Mouse (Mus musculus): ENCODE measurements around the gene Rsl24d1. TPM values are rescaled to one million over a fixed set of nuclear protein-coding genes. Genes with fewer than 3 reads are reported as not detected.
"Not testable (repeated sequence)": the region's sequence is repeated elsewhere in the genome, so short reads cannot be mapped to it uniquely, and the experiment has no call there.

The Rsl24d1 gene
- polyA plus RNA-seq (2016; fragmentation: Nextera tagmentation; extraction: Ambion mirVana): 151 and 184 TPM in 2 replicates

- peaks cover 4% of the 10 kb centered on the region; the same call in 1 of the 2 replicates for H3K4me1 ChIP-seq
- peak within 1 kb of the TSS; percentile 95 for H3K4me3 ChIP-seq
- H3K27me3 ChIP-seq (ENCODE audit: low read depth, poor library complexity, severe bottlenecking): no peaks in the 10 kb centered on the region
- under 1% methylated on average over 64 of the region's 64 CpGs for WGBS
- DNase-seq (ENCODE audit: low spot score): peak; percentile 89
- H3K36me3 ChIP-seq: peaks cover 30% of the 10 kb centered on the region
- H3K9me3 ChIP-seq (replicated peaks): no peaks in the 10 kb centered on the region
- peak within 1 kb of the TSS; percentile 84 for H3K27ac ChIP-seq
These were observed at the start of gene Rsl24d1 for GRCm38 (mm10) chr9:73112919-73113906. Gene Rsl24d1 (plus strand): TSS chr9:73113426.

- WGBS: 9% methylated on average over 15 of the region's 15 CpGs
- peak overlapping the region; percentile 47 for H3K4me3 ChIP-seq
- peak overlapping the region; percentile 82 for H3K27ac ChIP-seq
- no peaks in the 10 kb centered on the region for H3K27me3 ChIP-seq (ENCODE audit: low read depth, poor library complexity, severe bottlenecking)
- H3K9me3 ChIP-seq (replicated peaks): no peaks in the 10 kb centered on the region
- no peaks in the 10 kb centered on the region for H3K36me3 ChIP-seq
- peaks cover 41% of the 10 kb centered on the region for H3K4me1 ChIP-seq
- peak; percentile 68 for DNase-seq (ENCODE audit: low spot score)
These were observed 49.5 kb upstream of the Rsl24d1 start for GRCm38 (mm10) chr9:73063621-73064290.

GRCm38 (mm10) chr9:73067086-73067485 is 46.1 kb upstream of the Rsl24d1 start:
- Histone ChIP-seq H3K27ac (peak overlapping the region; percentile 36; the same call in 1 of the 2 replicates), H3K27me3 (ENCODE audit: low read depth, poor library complexity, severe bottlenecking) (no peaks in the 10 kb centered on the region), H3K4me1 (peaks cover 41% of the 10 kb centered on the region), H3K9me3 (replicated peaks) (no peaks in the 10 kb centered on the region), H3K4me3 (peak overlapping the region; percentile 35), H3K36me3 (no peaks in the 10 kb centered on the region)
- peak; percentile 54 for DNase-seq (ENCODE audit: low spot score)
- 30% methylated on average over 10 of the region's 10 CpGs for WGBS

- H3K4me1 ChIP-seq: peaks cover 39% of the 10 kb centered on the region
- no peak overlapping the region for H3K4me3 ChIP-seq
- no peaks in the 10 kb centered on the region for H3K9me3 ChIP-seq (replicated peaks)
- no peaks in the 10 kb centered on the region for H3K27me3 ChIP-seq (ENCODE audit: low read depth, poor library complexity, severe bottlenecking)
- 39% methylated on average over 6 of the region's 6 CpGs for WGBS
- H3K27ac ChIP-seq: peak overlapping the region; percentile 50
- no peak for DNase-seq (ENCODE audit: low spot score)
- no peaks in the 10 kb centered on the region for H3K36me3 ChIP-seq
These were observed 45.0 kb upstream of the Rsl24d1 start for GRCm38 (mm10) chr9:73068230-73068679.

- Histone ChIP-seq H3K9me3 (replicated peaks) (no peaks in the 10 kb centered on the region), H3K4me1 (peaks cover 35% of the 10 kb centered on the region), H3K36me3 (no peaks in the 10 kb centered on the region), H3K27me3 (ENCODE audit: low read depth, poor library complexity, severe bottlenecking) (no peaks in the 10 kb centered on the region), H3K4me3 (no peak overlapping the region), H3K27ac (no peak overlapping the region)
- 84% methylated on average over 6 of the region's 6 CpGs for WGBS
- no peak for DNase-seq (ENCODE audit: low spot score)
These were observed 44.5 kb upstream of the Rsl24d1 start for GRCm38 (mm10) chr9:73068688-73069087.

DNA sequence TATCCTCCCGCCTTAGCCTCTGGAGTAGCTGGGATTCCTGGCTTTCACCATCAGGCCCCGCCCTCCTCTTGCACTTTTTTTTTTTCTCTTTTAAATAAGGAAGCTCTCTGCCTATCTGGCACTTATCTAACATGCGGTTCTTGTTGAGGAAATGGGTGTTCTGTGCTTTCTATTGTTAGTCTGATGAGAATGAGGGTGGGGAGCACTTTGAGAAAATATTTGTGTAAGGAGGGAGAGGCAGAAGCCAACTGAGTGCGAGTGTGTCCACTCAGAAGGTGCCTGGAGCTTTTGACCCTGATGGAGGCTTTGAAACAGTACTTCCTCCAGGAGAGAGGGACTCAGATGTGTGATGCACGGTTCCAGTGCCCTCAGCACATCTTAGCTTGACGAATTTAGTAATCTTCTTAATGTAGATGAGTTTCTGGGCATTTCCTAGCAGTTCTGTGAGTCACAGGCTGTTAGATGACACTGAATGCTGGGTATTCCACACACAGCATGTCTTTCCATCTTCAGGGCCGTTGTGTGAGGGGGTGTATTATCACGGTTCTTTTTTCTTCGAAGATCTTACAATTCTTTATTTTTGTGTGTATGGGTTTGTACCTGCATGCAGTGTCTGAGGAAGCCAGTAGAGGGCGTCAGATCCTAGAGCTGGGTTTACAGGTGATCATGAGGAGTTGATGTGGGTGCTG is 42.1 kb upstream of the Rsl24d1 start:
- Histone ChIP-seq H3K9me3 (replicated peaks) (no peaks in the 10 kb centered on the region), H3K27ac (no peak overlapping the region), H3K4me1 (peaks cover 23% of the 10 kb centered on the region), H3K36me3 (no peaks in the 10 kb centered on the region), H3K27me3 (ENCODE audit: low read depth, poor library complexity, severe bottlenecking) (no peaks in the 10 kb centered on the region), H3K4me3 (no peak overlapping the region)
- no peak for DNase-seq (ENCODE audit: low spot score)
- 83% methylated on average over 10 of the region's 10 CpGs for WGBS

DNA sequence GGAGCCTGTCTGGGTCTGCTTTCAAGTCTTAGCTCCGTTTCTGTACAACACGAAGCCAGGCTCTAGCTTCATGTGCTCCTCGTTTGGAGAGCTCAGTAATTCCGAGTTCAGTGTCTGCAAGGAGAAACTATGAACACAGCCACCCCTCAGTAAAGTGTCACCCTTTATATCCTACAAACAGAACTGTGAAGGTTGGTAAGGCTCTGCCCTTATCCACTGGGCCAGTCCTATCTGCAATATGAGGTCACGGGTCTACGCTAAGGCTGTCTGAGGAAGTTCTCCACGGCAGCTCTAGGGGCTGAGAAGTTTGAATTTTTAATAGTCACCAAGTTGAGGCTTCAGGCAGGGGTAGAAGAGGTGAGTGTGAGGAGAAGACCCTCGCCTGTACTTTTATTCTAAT is 40.8 kb upstream of the Rsl24d1 start:
- no peaks in the 10 kb centered on the region for H3K9me3 ChIP-seq (replicated peaks)
- no peak overlapping the region for H3K27ac ChIP-seq
- no peaks in the 10 kb centered on the region for H3K27me3 ChIP-seq (ENCODE audit: low read depth, poor library complexity, severe bottlenecking)
- peaks cover 13% of the 10 kb centered on the region for H3K4me1 ChIP-seq
- no peak overlapping the region for H3K4me3 ChIP-seq
- DNase-seq (ENCODE audit: low spot score): no peak
- no peaks in the 10 kb centered on the region for H3K36me3 ChIP-seq
- WGBS: 82% methylated on average over 8 of the region's 8 CpGs

- WGBS: 94% methylated on average over 5 of the region's 5 CpGs
- Histone ChIP-seq H3K4me3 (no peak overlapping the region), H3K27ac (no peak overlapping the region), H3K4me1 (peaks cover 6% of the 10 kb centered on the region), H3K36me3 (no peaks in the 10 kb centered on the region), H3K27me3 (ENCODE audit: low read depth, poor library complexity, severe bottlenecking) (no peaks in the 10 kb centered on the region), H3K9me3 (replicated peaks) (no peaks in the 10 kb centered on the region)
- no peak for DNase-seq (ENCODE audit: low spot score)
These were observed 40.1 kb upstream of the Rsl24d1 start for GRCm38 (mm10) chr9:73073169-73073568.

GRCm38 (mm10) chr9:73079349-73079748 is 33.9 kb upstream of the Rsl24d1 start:
- not testable (repeated sequence) for H3K4me3 ChIP-seq; DNase-seq (ENCODE audit: low spot score); H3K27me3 ChIP-seq (ENCODE audit: low read depth, poor library complexity, severe bottlenecking); H3K9me3 ChIP-seq (replicated peaks); H3K27ac ChIP-seq; H3K4me1 ChIP-seq; H3K36me3 ChIP-seq
- 90% methylated on average over 11 of the region's 12 CpGs for WGBS

- Histone ChIP-seq H3K4me3 (no peak overlapping the region), H3K27me3 (ENCODE audit: low read depth, poor library complexity, severe bottlenecking) (no peaks in the 10 kb centered on the region), H3K4me1 (no peaks in the 10 kb centered on the region), H3K9me3 (replicated peaks) (no peaks in the 10 kb centered on the region), H3K36me3 (no peaks in the 10 kb centered on the region), H3K27ac (no peak overlapping the region)
- 65% methylated on average over 7 of the region's 7 CpGs for WGBS
- DNase-seq (ENCODE audit: low spot score): no peak
These were observed 33.4 kb upstream of the Rsl24d1 start for GRCm38 (mm10) chr9:73079801-73080325.

DNA sequence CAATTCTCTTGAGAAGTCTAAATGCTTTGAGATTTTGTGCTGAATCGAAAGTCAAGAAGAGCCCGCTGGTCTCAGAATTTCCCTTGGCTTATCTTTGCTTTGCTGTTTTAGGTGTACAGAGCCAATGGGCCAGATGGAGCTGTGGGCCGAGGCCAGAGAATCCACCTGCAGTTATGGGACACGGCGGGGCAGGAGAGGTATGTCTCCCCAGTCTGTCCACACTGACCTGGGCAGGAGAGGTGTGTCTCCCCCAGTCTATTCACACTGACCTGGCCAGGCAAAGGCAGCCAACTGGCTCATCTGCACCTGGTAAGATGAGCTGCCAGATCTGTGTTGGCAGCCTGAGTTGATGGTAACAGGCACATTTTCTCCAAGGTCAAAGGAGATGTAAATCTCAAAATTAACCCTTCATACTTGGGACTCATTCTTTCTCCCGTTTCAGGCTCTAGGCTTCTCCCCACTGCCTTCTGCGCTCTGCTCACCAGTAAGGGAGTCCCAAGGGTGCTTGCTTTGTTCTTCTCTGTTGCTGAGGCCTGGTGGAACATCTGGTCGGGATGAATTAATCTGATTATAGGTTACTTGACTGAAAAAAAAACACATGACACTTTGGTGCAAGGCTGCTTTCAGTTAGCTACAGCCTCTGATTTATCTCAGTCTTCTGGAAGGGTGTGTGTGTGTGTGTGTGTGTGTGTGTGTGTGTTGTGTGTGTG is 30.8 kb upstream of the Rsl24d1 start:
- H3K9me3 ChIP-seq (replicated peaks): no peaks in the 10 kb centered on the region
- 0 out of 2 replicates have a peak, but pooled peaks cover under 1% of the 10 kb centered on the region for H3K27me3 ChIP-seq (ENCODE audit: low read depth, poor library complexity, severe bottlenecking)
- WGBS: 86% methylated on average over 8 of the region's 8 CpGs
- H3K27ac ChIP-seq: no peak overlapping the region
- no peaks in the 10 kb centered on the region for H3K4me1 ChIP-seq
- no peak for DNase-seq (ENCODE audit: low spot score)
- no peaks in the 10 kb centered on the region for H3K36me3 ChIP-seq
- no peak overlapping the region for H3K4me3 ChIP-seq

- Histone ChIP-seq H3K27me3 (ENCODE audit: low read depth, poor library complexity, severe bottlenecking) (0 out of 2 replicates have a peak, but pooled peaks cover 4% of the 10 kb centered on the region), H3K4me3 (no peak overlapping the region), H3K9me3 (replicated peaks) (no peaks in the 10 kb centered on the region), H3K4me1 (no peaks in the 10 kb centered on the region), H3K36me3 (no peaks in the 10 kb centered on the region), H3K27ac (no peak overlapping the region)
- DNase-seq (ENCODE audit: low spot score): no peak
- 79% methylated on average over 6 of the region's 6 CpGs for WGBS
These were observed 29.3 kb upstream of the Rsl24d1 start for GRCm38 (mm10) chr9:73083956-73084355.

Data from limb, embryonic 10.5 days (tissue).